Mouse (Mus musculus): Measurements from ENCODE around the gene Luc7l.

GRCm38 (mm10) chr17:26231156-26231555, 21.5 kb upstream of the Luc7l start:
- no peak for TF ChIP-seq GATA1 (IDR thresholded peaks at IDR 0.05; ENCODE audit: borderline replicate concordance, low read length)
- no peak for TF ChIP-seq FLI1 (IDR thresholded peaks at IDR 0.05; ENCODE audit: low read length)

All from megakaryocyte, embryonic 14.5 days (primary cell).